8 mouse cellular contexts compared by ENCODE assay signal in genomic region chr1:155146572-155146980, GRCm38 (mm10). TPM values are rescaled to one million over a fixed set of nuclear protein-coding genes. Genes with fewer than 3 reads are reported as not detected.
DNase-seq lines count a peak whose midpoint lies in the region; ATAC-seq and TF ChIP-seq lines count a peak whose summit lies in the region.

Gene Mr1, minus strand, starts transcription at chr1:155146814.

- WGBS in intestine, embryonic 16.5 days, result 20% methylated on average over 8 of the region's 8 CpGs
- 18% methylated on average over 8 of the region's 8 CpGs for WGBS in olfactory bulb, adult 2 months

- H3K9ac ChIP-seq in intestine, embryonic 16.5 days (ENCODE audit: low read depth, low read length), result peak within 1 kb of the TSS; percentile 65

- no peaks in the 10 kb centered on the region for H3K27me3 ChIP-seq in intestine, embryonic 16.5 days (replicated peaks; ENCODE audit: control insufficient read depth, insufficient read depth, low read length)

- no peaks in the 10 kb centered on the region for H3K36me3 ChIP-seq in intestine, embryonic 16.5 days (ENCODE audit: control insufficient read depth, insufficient read depth, low read length)

- peak within 1 kb of the TSS; percentile 66 for H3K4me2 ChIP-seq in intestine, embryonic 16.5 days (ENCODE audit: low read depth, low read length)

- no peak for TF ChIP-seq POLR2A in olfactory bulb, adult 2 months (IDR thresholded peaks at IDR 0.05; ENCODE audit: insufficient read depth, low read depth, low read length)

- intact Hi-C loops in gastrocnemius, postnatal 14 days (cut with DNase I; ENCODE audit: low total_unique reads), result loop anchor here (10.0 kb wide), 1 partner anchor 52 kb away; the partner anchor contains the start of gene Ier5

- ATAC-seq in cerebellum, adult (ENCODE audit: insufficient number of reproducible peaks, low FRiP score, low TSS enrichment), result peak; percentile 56
- peak; percentile 89 for ATAC-seq in intestine, embryonic 16.5 days

- TF ChIP-seq CTCF in olfactory bulb, adult 2 months (IDR thresholded peaks at IDR 0.05; ENCODE audit: insufficient read depth, low read depth, low read length), result no peak

- H3K9me3 ChIP-seq in intestine, embryonic 16.5 days (ENCODE audit: control insufficient read depth, low read length), result no peaks in the 10 kb centered on the region

- no peaks in the 10 kb centered on the region for H3K4me1 ChIP-seq in intestine, embryonic 16.5 days (ENCODE audit: control insufficient read depth, insufficient read depth, low read length)
- no peaks in the 10 kb centered on the region for H3K4me1 ChIP-seq in olfactory bulb, adult 2 months (ENCODE audit: control insufficient read depth, insufficient read depth, low read length)

- no peak for DNase-seq in cerebellum, adult 8-10 months
- DNase-seq in B cell, adult 2 months, result peak; percentile 66 to 74
- DNase-seq in brain, adult 2 months (ENCODE audit: low read depth, low spot score), result peak; percentile 84
- DNase-seq in gastrocnemius, postnatal 14 days, result peak; percentile 28
- DNase-seq in lung, adult 18-20 months, result peak; percentile 38 to 56

- peak within 1 kb of the TSS; percentile 52 for H3K4me3 ChIP-seq in intestine, embryonic 16.5 days (ENCODE audit: low read length)
- H3K4me3 ChIP-seq in olfactory bulb, adult 2 months (ENCODE audit: insufficient read depth, low read depth, low read length), result peak within 1 kb of the TSS; percentile 20; the same call in 1 of the 2 replicates

- peak within 1 kb of the TSS; percentile 64 for H3K27ac ChIP-seq in intestine, embryonic 16.5 days (ENCODE audit: low read length)
- H3K27ac ChIP-seq in olfactory bulb, adult 2 months (ENCODE audit: insufficient read depth, low read depth, low read length), result no peak within 1 kb of the TSS

RNA-seq across cellular contexts. Expression of gene Mr1, which starts in this region (rescaled TPM):
- total RNA-seq in gastrocnemius, postnatal 14 days (2021), result 1 to 10 TPM; 5.7 TPM
- polyA plus RNA-seq in intestine, embryonic 16.5 days (2015; fragmentation: Nextera tagmentation; extraction: Ambion mirVana), result 4.6 and 5.2 TPM in 2 replicates
- polyA plus RNA-seq in olfactory bulb, adult 2 months (2012; ENCODE audit: insufficient read depth, insufficient read length, low replicate concordance, missing spikeins), result not detected in 2 replicates
